Mouse (Mus musculus) urinary bladder, postnatal 4 days (tissue): ENCODE results near the gene Rdh1.
"Not testable (repeated sequence)": the region's sequence is repeated elsewhere in the genome, so short reads cannot be mapped to it uniquely, and the experiment has no call there.

Experiments used
- DNase-seq, 2 experiments: peaks; one replicate each; pipeline ENCODE4 v3.0.0; 2021 to 2022; ENCODE audit warnings: low spot score in 2 of 2

Rdh1 gene

GRCm38 (mm10) chr10:127748847-127749612 lies 10.5 kb upstream of the Rdh1 start:
- peak in 1 of 2 experiments; percentile 43 for DNase-seq

GRCm38 (mm10) chr10:127750136-127750777 lies 9.3 kb upstream of the Rdh1 start:
- DNase-seq, result no peak

- no peak for DNase-seq
Measured at GRCm38 (mm10) chr10:127751548-127751947, 8.0 kb upstream of the Rdh1 start, which contains the start of gene Gpr182. TSS of gene Gpr182 (minus strand) at chr10:127751732.

- DNase-seq, result peak in 1 of 2 experiments; percentile 47
Measured at GRCm38 (mm10) chr10:127754566-127755166, 4.9 kb upstream of the Rdh1 start.

GRCm38 (mm10) chr10:127755246-127755645 lies 4.3 kb upstream of the Rdh1 start:
- peak in 1 of 2 experiments; percentile 3 for DNase-seq

GRCm38 (mm10) chr10:127755770-127756468 lies 3.6 kb upstream of the Rdh1 start:
- peak; percentile 15 to 50 for DNase-seq

GRCm38 (mm10) chr10:127762926-127763325 lies 3.4 kb downstream of the Rdh1 start:
- peak in 1 of 2 experiments; percentile 6 for DNase-seq

- peak in 1 of 2 experiments; percentile 14 for DNase-seq
Measured at GRCm38 (mm10) chr10:127763914-127764680, 4.6 kb downstream of the Rdh1 start.

DNA sequence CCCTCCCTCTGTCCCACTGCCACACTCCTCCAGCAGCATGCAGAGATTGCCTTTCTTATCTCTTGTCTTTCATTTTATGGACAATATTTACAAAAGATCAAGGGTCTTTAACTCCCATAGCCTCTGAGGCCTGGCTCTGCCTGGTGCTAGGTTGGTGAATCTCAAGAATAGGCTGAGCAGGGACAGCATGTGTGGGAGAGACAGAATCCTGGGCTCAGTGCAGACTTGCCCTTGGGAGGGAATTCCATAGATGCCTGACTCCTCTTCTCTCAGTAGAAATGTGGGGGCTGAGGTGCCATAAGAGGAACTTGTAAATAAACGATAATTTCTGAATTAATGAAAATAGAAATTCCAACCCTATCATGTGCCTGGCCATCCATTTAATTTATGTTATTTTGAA lies 7.0 kb downstream of the Rdh1 start:
- peak in 1 of 2 experiments; percentile 10 for DNase-seq

- DNase-seq, result no peak
Measured at GRCm38 (mm10) chr10:127776011-127776410, 16.5 kb downstream of the Rdh1 start, which contains the start of gene Rdh9. TSS of gene Rdh9 (plus strand) at chr10:127776386.

DNA sequence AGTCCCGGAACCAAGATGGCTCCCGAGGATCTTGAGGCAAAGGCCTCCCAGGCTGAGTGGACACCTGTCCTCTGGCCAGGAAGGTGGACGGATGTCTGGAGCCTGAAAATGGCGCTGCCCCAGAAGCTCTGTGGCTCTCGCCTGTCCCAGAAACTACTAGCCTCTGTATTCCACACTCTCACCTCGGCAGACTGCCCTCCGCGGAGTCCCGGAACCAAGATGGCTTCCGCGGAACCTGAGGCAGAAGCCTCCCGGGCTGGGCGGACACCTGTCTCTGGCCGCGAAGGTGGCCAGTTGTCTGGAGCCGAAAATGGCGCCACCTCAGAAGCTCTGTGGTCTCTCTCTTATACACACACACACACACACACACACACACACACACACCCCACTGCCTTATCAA lies 22.8 kb downstream of the Rdh1 start:
- not testable (repeated sequence) for DNase-seq

DNA sequence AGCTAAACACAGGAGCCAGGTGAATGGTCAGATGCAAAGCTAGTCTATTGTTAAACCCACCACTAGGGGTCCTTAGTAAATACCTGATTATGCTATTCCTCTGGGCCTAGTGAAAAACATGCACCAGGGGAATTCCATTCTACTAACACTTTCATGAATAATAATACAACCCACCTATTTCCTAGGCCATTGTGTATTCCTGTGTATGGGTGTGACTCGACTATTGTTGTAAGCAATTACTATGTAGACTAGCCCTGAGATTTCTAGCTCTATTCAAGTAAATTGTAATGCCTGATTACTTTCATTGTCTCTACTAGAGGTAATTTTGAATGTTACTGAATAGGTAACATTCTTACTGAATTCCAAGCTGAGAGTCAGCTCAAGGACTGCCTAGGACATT lies 25.9 kb downstream of the Rdh1 start:
- DNase-seq, result not testable (repeated sequence)

- DNase-seq, result no peak
Measured at GRCm38 (mm10) chr10:127799295-127799694, 39.8 kb downstream of the Rdh1 start.

- no peak for DNase-seq
Measured at GRCm38 (mm10) chr10:127800891-127801290, 41.4 kb downstream of the Rdh1 start, which contains the start of gene Rdh16. TSS of gene Rdh16 (plus strand) at chr10:127801152.

DNA sequence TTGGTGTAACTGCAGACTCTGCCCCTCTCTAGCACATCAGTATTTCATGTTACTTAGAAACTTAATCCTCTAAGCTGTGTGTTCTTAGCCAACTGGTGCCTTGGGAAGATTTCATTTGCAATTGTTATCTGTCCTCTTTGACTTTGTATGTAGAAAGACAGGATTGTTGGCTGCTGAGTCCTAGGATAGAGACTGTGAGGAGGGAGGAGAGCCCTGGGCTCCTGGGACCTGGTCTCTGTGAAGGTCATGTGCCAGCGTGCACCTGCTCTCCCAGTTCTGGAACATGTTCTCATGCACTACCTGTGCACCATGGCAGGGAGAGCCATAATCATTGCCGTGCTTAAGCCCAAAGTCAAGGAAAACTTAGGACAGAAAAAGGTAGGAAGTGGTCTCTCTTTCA lies 42.1 kb downstream of the Rdh1 start:
- no peak for DNase-seq

- no peak for DNase-seq
Measured at GRCm38 (mm10) chr10:127802236-127802635, 42.7 kb downstream of the Rdh1 start.

GRCm38 (mm10) chr10:127804416-127804815 lies 44.9 kb downstream of the Rdh1 start:
- no peak for DNase-seq

- no peak for DNase-seq
Measured at GRCm38 (mm10) chr10:127815888-127816287, 56.4 kb downstream of the Rdh1 start.

DNA sequence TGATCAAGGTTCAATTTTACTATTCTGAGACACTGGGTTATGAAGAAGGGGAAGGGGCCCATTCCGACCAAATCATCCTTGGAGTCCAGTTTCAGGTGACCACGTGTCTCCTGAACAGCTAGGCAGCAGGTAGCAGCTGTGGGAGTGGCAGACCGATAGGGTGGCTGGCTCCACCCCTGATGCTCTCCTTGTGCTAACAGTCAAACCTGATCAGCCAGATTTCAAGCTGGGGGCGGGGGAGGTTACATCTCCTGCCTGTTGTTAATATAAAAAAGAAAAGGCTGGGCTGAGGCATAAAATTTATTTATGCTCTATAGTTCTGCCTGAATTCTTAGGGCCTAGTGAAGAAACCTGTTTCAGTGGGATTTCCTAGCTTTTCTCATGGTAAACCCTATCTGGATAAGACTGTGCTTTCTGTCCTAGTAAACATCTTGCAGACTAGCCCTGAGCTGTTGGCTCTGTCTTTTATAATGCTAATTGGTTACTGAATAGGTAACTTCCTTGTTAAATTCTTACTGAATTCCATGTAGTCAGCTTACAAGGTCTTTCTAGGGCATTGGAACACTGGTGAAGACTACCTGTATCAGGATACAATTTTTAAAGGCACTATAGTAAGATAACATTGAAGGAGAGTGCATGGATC lies 57.9 kb downstream of the Rdh1 start:
- not testable (repeated sequence) for DNase-seq
